Mouse (Mus musculus) midbrain, postnatal 0 days (tissue): Measurements from ENCODE around the gene Irf7. TPM values are rescaled to one million over a fixed set of nuclear protein-coding genes. Genes with fewer than 3 reads are reported as not detected.
A peak's percentile ranks its signal among the peaks of the same experiment; 100 is the strongest.

Experiments
- ATAC-seq: fragments of 200-750 bp; cut with Nextera tagmentation; 2 replicates; pipeline ENCODE4 v1.8.0; 2017; ENCODE audit warnings: moderate number of reproducible peaks, mild to moderate bottlenecking, moderate TSS enrichment, moderate library complexity; ENCODE audit not compliant: low FRiP score
- DNase-seq: peaks from one replicate; pipeline ENCODE4 v3.0.0-alpha.2; 2015; ENCODE audit warnings: low spot score
- H3K27ac ChIP-seq: fragments of 300-500 bp; sonication (generic); 2 replicates; pipeline ENCODE4 v1.5.1; 2014; ENCODE audit warnings: low read depth, mild to moderate bottlenecking, low read length, mixed read lengths
- H3K27me3 ChIP-seq: fragments of 300-500 bp; sonication (generic); 2 replicates; pipeline ENCODE4 v1.6.1; 2014; ENCODE audit warnings: low read length, control low read depth, mixed read lengths; ENCODE audit not compliant: insufficient read depth
- H3K36me3 ChIP-seq: fragments of 300-500 bp; sonication (generic); 2 replicates; pipeline ENCODE4 v1.6.1; 2014; ENCODE audit warnings: low read length, control low read depth, mixed read lengths; ENCODE audit not compliant: insufficient read depth
- H3K4me1 ChIP-seq: fragments of 300-500 bp; sonication (generic); 2 replicates; pipeline ENCODE4 v1.6.1; 2014; ENCODE audit warnings: mild to moderate bottlenecking, control low read depth, antibody characterized with exemption, low read length, mixed read lengths; ENCODE audit not compliant: insufficient read depth
- H3K4me2 ChIP-seq: fragments of 300-500 bp; sonication (generic); 2 replicates; pipeline ENCODE4 v1.6.1; 2014; ENCODE audit warnings: low read depth, mild to moderate bottlenecking, low read length, mixed read lengths; ENCODE audit not compliant: poor library complexity, severe bottlenecking
- H3K4me3 ChIP-seq: fragments of 300-500 bp; sonication (generic); 2 replicates; pipeline ENCODE4 v1.5.1; 2014; ENCODE audit warnings: low read depth, mild to moderate bottlenecking, low read length, moderate library complexity
- H3K9ac ChIP-seq: fragments of 300-500 bp; sonication (generic); replicated peaks from 2 replicates; pipeline ENCODE4 v1.6.1; 2014; ENCODE audit warnings: mild to moderate bottlenecking, low read length, moderate library complexity, mixed read lengths; ENCODE audit not compliant: poor library complexity, severe bottlenecking
- H3K9me3 ChIP-seq: fragments of 300-500 bp; sonication (generic); 2 replicates; pipeline ENCODE4 v1.6.1; 2016; ENCODE audit warnings: low read length, control low read depth
- CTCF ChIP-seq: IDR thresholded peaks from 2 replicates; pipeline ENCODE4 v1.5.1; 2016; ENCODE audit warnings: antibody characterized with exemption, mild to moderate bottlenecking
- WGBS: fragments of 180-500 bp; shearing (Covaris S2); extraction: QIAGEN DNeasy Blood & Tissue Kit; methylation state at CpG from one replicate; pipeline ENCODE4 v1.1.7; 2014; 5-methylcytosine and 5-hydroxymethylcytosine counted together
- polyA plus RNA-seq: library from polyadenylated mRNA; unstranded; fragments of >200 nt; fragmentation: Nextera tagmentation; extraction: Ambion mirVana; gene quantifications from 2 replicates; pipeline ENCODE4 v1.2.1, GENCODE M21; 2015
- total RNA-seq: library from RNA; depleted of rRNA; stranded (reverse); fragments of >200 nt; gene quantifications from 2 replicates; pipeline ENCODE4 v1.2.3, GENCODE M21; 2014

Gene Irf7
- total and polyA plus RNA-seq, 2 experiments from 2014 or later: 2.9 to 4.5 TPM

- Histone ChIP-seq H3K4me1 (peaks cover 15% of the 10 kb centered on the region), H3K27ac (no peak overlapping the region), H3K9ac (no peak overlapping the region), H3K27me3 (no peaks in the 10 kb centered on the region), H3K36me3 (0 out of 2 replicates have a peak, but pooled peaks cover 4% of the 10 kb centered on the region), H3K9me3 (no peaks in the 10 kb centered on the region), H3K4me2 (no peak overlapping the region), H3K4me3 (no peak overlapping the region)
- 91% methylated on average over 17 of the region's 17 CpGs for WGBS
- DNase-seq: no peak
- no peak for TF ChIP-seq CTCF
- ATAC-seq: no peak
Observed at GRCm38 (mm10) chr7:141217343-141218013, 48.8 kb downstream of the Irf7 start.

- peak overlapping the region; percentile 97; the same call in 1 of the 2 replicates for H3K4me2 ChIP-seq
- 90% methylated on average over 11 of the region's 11 CpGs for WGBS
- DNase-seq: no peak
Observed at GRCm38 (mm10) chr7:141216894-141217293, 49.4 kb downstream of the Irf7 start.

GRCm38 (mm10) chr7:141215880-141216733, 50.2 kb downstream of the Irf7 start:
- 0 out of 2 replicates have a peak, but pooled peaks cover 4% of the 10 kb centered on the region for H3K36me3 ChIP-seq
- TF ChIP-seq CTCF: no peak; the same call in 1 of the 2 replicates
- H3K4me3 ChIP-seq: peak overlapping the region; percentile 62
- H3K9me3 ChIP-seq: no peaks in the 10 kb centered on the region
- peaks cover 9% of the 10 kb centered on the region; the same call in 1 of the 2 replicates for H3K4me1 ChIP-seq
- H3K9ac ChIP-seq: peak overlapping the region; percentile 56
- peak; percentile 32 for ATAC-seq
- H3K27me3 ChIP-seq: no peaks in the 10 kb centered on the region
- DNase-seq: peak; percentile 37
- WGBS: under 1% methylated on average over 38 of the region's 42 CpGs
- H3K4me2 ChIP-seq: peak overlapping the region; percentile 97
- H3K27ac ChIP-seq: no peak overlapping the region

More at GRCm38 (mm10) chr7:141216894-141217293, 49.4 kb downstream of the Irf7 start:
- H3K27ac ChIP-seq: no peak overlapping the region
- H3K36me3 ChIP-seq: 0 out of 2 replicates have a peak, but pooled peaks cover 4% of the 10 kb centered on the region
- no peak overlapping the region for H3K4me3 ChIP-seq
- H3K9me3 ChIP-seq: no peaks in the 10 kb centered on the region
- H3K9ac ChIP-seq: no peak overlapping the region
- no peak for ATAC-seq
- peaks cover 9% of the 10 kb centered on the region; the same call in 1 of the 2 replicates for H3K4me1 ChIP-seq
- no peaks in the 10 kb centered on the region for H3K27me3 ChIP-seq
- no peak for TF ChIP-seq CTCF

- H3K4me3 ChIP-seq: peak within 1 kb of the TSS; percentile 62
- peaks cover 9% of the 10 kb centered on the region; the same call in 1 of the 2 replicates for H3K4me1 ChIP-seq
- peak; percentile 91 for ATAC-seq
- WGBS: under 1% methylated on average over 34 of the region's 41 CpGs
- DNase-seq: peak; percentile 92
- 0 out of 2 replicates have a peak, but pooled peaks cover 4% of the 10 kb centered on the region for H3K36me3 ChIP-seq
- TF ChIP-seq CTCF: no peak
- no peaks in the 10 kb centered on the region for H3K27me3 ChIP-seq
- H3K4me2 ChIP-seq: peak within 1 kb of the TSS; percentile 97
- peak within 1 kb of the TSS; percentile 56 for H3K9ac ChIP-seq
- H3K9me3 ChIP-seq: no peaks in the 10 kb centered on the region
- H3K27ac ChIP-seq: no peak within 1 kb of the TSS
Observed at GRCm38 (mm10) chr7:141215101-141215879, 51.0 kb downstream of the Irf7 start, which contains the start of gene Rassf7. Gene Rassf7 (plus strand): TSS chr7:141215860.

GRCm38 (mm10) chr7:141214310-141214709, 52.0 kb downstream of the Irf7 start:
- H3K9me3 ChIP-seq: no peaks in the 10 kb centered on the region
- no peak for DNase-seq
- no peak for TF ChIP-seq CTCF
- H3K4me2 ChIP-seq: no peak overlapping the region
- 76% methylated on average over 3 of the region's 3 CpGs for WGBS
- no peaks in the 10 kb centered on the region for H3K27me3 ChIP-seq
- no peak overlapping the region for H3K9ac ChIP-seq
- no peak for ATAC-seq
- H3K4me3 ChIP-seq: no peak overlapping the region
- 0 out of 2 replicates have a peak, but pooled peaks cover 4% of the 10 kb centered on the region for H3K36me3 ChIP-seq
- H3K27ac ChIP-seq: no peak overlapping the region
- peaks cover 9% of the 10 kb centered on the region; the same call in 1 of the 2 replicates for H3K4me1 ChIP-seq
